Mouse (Mus musculus) stomach, postnatal 0 days (tissue): ENCODE measurements around the gene Ttc6.

Experiments
- CTCF ChIP-seq: IDR thresholded peaks from 2 replicates; pipeline ENCODE4 v1.5.1; 2016; ENCODE audit warnings: antibody characterized with exemption, low read depth, mild to moderate bottlenecking, moderate library complexity
- EP300 ChIP-seq: optimal IDR thresholded peaks from 2 replicates; pipeline ENCODE3; 2016; ENCODE audit warnings: antibody characterized with exemption

DNA sequence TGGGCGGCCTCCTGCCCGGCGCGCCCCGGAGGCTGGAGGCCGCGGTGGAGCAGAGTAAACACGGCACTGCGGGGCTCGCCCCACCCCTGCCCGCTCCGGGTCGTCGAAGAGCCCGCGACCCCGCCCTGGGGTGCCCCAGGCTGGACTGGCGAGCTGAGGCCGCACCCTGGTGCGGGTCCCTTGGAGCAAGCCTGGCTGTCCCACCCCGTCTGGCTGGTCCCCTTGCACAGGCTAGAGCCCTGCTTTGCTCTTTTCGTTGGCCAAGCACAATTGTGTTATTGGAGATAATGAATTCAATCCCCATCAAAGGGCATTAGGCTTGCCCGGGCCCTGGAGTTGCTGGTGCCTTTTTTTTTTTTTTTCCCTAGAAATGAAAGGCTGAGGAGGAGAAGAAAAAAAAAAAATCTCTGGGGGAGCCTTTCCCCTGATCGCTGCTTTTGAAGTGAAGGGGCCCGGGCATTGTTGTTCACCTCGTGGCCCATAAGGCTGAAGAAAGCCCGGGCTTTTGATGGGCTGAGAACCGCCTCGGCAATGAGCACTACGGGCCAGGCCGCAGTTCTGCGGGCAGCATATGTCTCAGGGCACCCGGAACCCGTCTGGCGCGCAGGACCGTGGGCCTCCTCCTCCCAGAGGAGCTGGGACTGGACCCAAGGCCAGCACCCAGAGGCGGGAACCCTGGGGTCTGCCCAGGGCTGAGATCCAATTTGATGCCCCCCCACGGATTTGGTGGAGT, 28.9 kb upstream of the Ttc6 start:
- TF ChIP-seq EP300: no peak
- no peak for TF ChIP-seq CTCF
